Mouse (Mus musculus): ENCODE measurements around the gene Slc2a6. TPM values are rescaled to one million over a fixed set of nuclear protein-coding genes. Genes with fewer than 3 reads are reported as not detected.
A peak's percentile ranks its signal among the peaks of the same experiment; 100 is the strongest.

Slc2a6 gene
- polyA plus RNA-seq, 1 experiment from 2014 or later, result 2.7 TPM

- no peaks in the 10 kb centered on the region for H3K9me3 ChIP-seq (ENCODE audit: control insufficient read depth, low read length)
- H3K4me3 ChIP-seq (ENCODE audit: low read depth, low read length), result no peak overlapping the region
- TF ChIP-seq EP300 (optimal IDR thresholded peaks at IDR 0.05), result no peak
- peaks cover 4% of the 10 kb centered on the region; the same call in 1 of the 2 replicates for H3K4me1 ChIP-seq (replicated peaks; ENCODE audit: control insufficient read depth, insufficient read depth)
- DNase-seq (ENCODE audit: low spot score), result no peak
- WGBS, result 31% methylated on average over 4 of the region's 4 CpGs
- no peak overlapping the region for H3K27ac ChIP-seq (replicated peaks)
- ATAC-seq (ENCODE audit: low FRiP score, low TSS enrichment), result peak; percentile 14; the same call in 1 of the 2 replicates
- H3K36me3 ChIP-seq (ENCODE audit: control insufficient read depth, insufficient read depth, low read length), result no peaks in the 10 kb centered on the region
- no peaks in the 10 kb centered on the region for H3K27me3 ChIP-seq (ENCODE audit: control insufficient read depth, insufficient read depth, low read length)
- H3K4me2 ChIP-seq (replicated peaks; ENCODE audit: low read depth), result no peak overlapping the region
- H3K9ac ChIP-seq (ENCODE audit: low read length), result no peak overlapping the region
Observed at GRCm38 (mm10) chr2:26973960-26974359, 53.8 kb downstream of the Slc2a6 start.

DNA sequence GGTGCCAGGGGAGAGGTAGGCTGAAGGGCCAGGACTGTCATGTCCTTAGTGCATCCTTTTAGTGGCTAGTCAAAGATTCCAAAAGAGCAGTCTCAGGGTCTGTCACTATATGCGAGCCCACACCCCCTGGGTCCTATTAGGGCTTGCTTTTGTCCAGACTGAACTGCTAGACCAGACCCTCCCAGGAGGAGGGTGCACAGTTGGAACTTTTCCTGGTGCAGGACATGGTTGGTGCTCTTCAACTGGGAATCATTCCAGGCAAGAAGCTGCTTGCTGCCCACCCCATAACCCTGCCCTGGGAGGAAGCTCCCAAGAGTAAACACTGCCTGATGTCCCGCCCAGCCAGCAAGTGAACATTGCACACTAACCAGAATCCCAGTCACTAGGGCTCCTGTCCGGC lies 54.7 kb downstream of the Slc2a6 start, which contains the start of gene Adamts13:
TSS of gene Adamts13 (plus strand) at position 301 of the 400 bp plus-strand sequence.
- Histone ChIP-seq H3K9ac (ENCODE audit: low read length) (no peak within 1 kb of the TSS), H3K9me3 (ENCODE audit: control insufficient read depth, low read length) (no peaks in the 10 kb centered on the region)
- ATAC-seq (ENCODE audit: low FRiP score, low TSS enrichment), result no peak

More for the DNA sequence above, 54.7 kb downstream of the Slc2a6 start, which contains the start of gene Adamts13:
- no peak within 1 kb of the TSS for H3K4me3 ChIP-seq (ENCODE audit: low read depth, low read length)
- no peaks in the 10 kb centered on the region for H3K27me3 ChIP-seq (ENCODE audit: control insufficient read depth, insufficient read depth, low read length)
- H3K27ac ChIP-seq (replicated peaks), result no peak within 1 kb of the TSS
- peaks cover 4% of the 10 kb centered on the region; the same call in 1 of the 2 replicates for H3K4me1 ChIP-seq (replicated peaks; ENCODE audit: control insufficient read depth, insufficient read depth)
- no peak for TF ChIP-seq CTCF (IDR thresholded peaks at IDR 0.05; ENCODE audit: low read depth)
- no peak for TF ChIP-seq EP300 (optimal IDR thresholded peaks at IDR 0.05)
- no peaks in the 10 kb centered on the region for H3K36me3 ChIP-seq (ENCODE audit: control insufficient read depth, insufficient read depth, low read length)
- 45% methylated on average over 3 of the region's 3 CpGs for WGBS
- H3K4me2 ChIP-seq (replicated peaks; ENCODE audit: low read depth), result no peak within 1 kb of the TSS
- DNase-seq (ENCODE audit: low spot score), result no peak

Other genes starting within 250 kb of the Slc2a6 start
- 0.39 TPM in 2 replicates for gene Abo, start 163.0 kb downstream of the Slc2a6 start, polyA plus RNA-seq (2015; fragmentation: Nextera tagmentation; extraction: Ambion mirVana)
- 12.5 and 12.8 TPM in 2 replicates for gene Surf6, start 125.1 kb downstream of the Slc2a6 start, polyA plus RNA-seq (2015; fragmentation: Nextera tagmentation; extraction: Ambion mirVana)
- 22.5 and 23.9 TPM in 2 replicates for gene Med22, start 117.3 kb downstream of the Slc2a6 start, polyA plus RNA-seq (2015; fragmentation: Nextera tagmentation; extraction: Ambion mirVana)
- 477 and 505 TPM in 2 replicates for gene Rpl7a, start 117.2 kb downstream of the Slc2a6 start, polyA plus RNA-seq (2015; fragmentation: Nextera tagmentation; extraction: Ambion mirVana)
- 26.2 and 26.5 TPM in 2 replicates for gene Surf2, start 111.6 kb downstream of the Slc2a6 start, polyA plus RNA-seq (2015; fragmentation: Nextera tagmentation; extraction: Ambion mirVana)
- 64.7 and 68.2 TPM in 2 replicates for gene Surf1, start 111.5 kb downstream of the Slc2a6 start, polyA plus RNA-seq (2015; fragmentation: Nextera tagmentation; extraction: Ambion mirVana)
- gene Surf4, start 94.1 kb downstream of the Slc2a6 start, polyA plus RNA-seq (2015; fragmentation: Nextera tagmentation; extraction: Ambion mirVana), result 175 and 183 TPM in 2 replicates
- gene Stkld1, start 94.0 kb downstream of the Slc2a6 start, polyA plus RNA-seq (2015; fragmentation: Nextera tagmentation; extraction: Ambion mirVana), result 0.08 TPM in 1 of 2 replicates, not detected in the other
- 21.7 and 23.0 TPM in 2 replicates for gene Rexo4, start 63.6 kb downstream of the Slc2a6 start, polyA plus RNA-seq (2015; fragmentation: Nextera tagmentation; extraction: Ambion mirVana)
- gene Adamts13, start 54.6 kb downstream of the Slc2a6 start, polyA plus RNA-seq (2015; fragmentation: Nextera tagmentation; extraction: Ambion mirVana), result 0.05 and 0.10 TPM in 2 replicates
- 35.1 and 37.7 TPM in 2 replicates for gene Cacfd1, start 18.1 kb downstream of the Slc2a6 start, polyA plus RNA-seq (2015; fragmentation: Nextera tagmentation; extraction: Ambion mirVana)
- 0.55 and 1.1 TPM in 2 replicates for gene Mymk, start 44.2 kb upstream of the Slc2a6 start, polyA plus RNA-seq (2015; fragmentation: Nextera tagmentation; extraction: Ambion mirVana)
- gene Adamtsl2, start 51.4 kb upstream of the Slc2a6 start, polyA plus RNA-seq (2015; fragmentation: Nextera tagmentation; extraction: Ambion mirVana), result 1.4 and 3.4 TPM in 2 replicates
- gene Fam163b, start 114.5 kb upstream of the Slc2a6 start, polyA plus RNA-seq (2015; fragmentation: Nextera tagmentation; extraction: Ambion mirVana), result 0.07 and 0.13 TPM in 2 replicates
- 0.13 and 0.22 TPM in 2 replicates for gene Dbh, start 137.2 kb upstream of the Slc2a6 start, polyA plus RNA-seq (2015; fragmentation: Nextera tagmentation; extraction: Ambion mirVana)
- gene Sardh, start 220.3 kb upstream of the Slc2a6 start, polyA plus RNA-seq (2015; fragmentation: Nextera tagmentation; extraction: Ambion mirVana), result 7.2 and 8.9 TPM in 2 replicates